Mouse (Mus musculus): Measurements from ENCODE around the gene Pcnp. TPM values are rescaled to one million over a fixed set of nuclear protein-coding genes. Genes with fewer than 3 reads are reported as not detected.

Pcnp gene
- total and polyA plus RNA-seq, 3 experiments, result 67.4 to 177 (median 154) TPM

DNA sequence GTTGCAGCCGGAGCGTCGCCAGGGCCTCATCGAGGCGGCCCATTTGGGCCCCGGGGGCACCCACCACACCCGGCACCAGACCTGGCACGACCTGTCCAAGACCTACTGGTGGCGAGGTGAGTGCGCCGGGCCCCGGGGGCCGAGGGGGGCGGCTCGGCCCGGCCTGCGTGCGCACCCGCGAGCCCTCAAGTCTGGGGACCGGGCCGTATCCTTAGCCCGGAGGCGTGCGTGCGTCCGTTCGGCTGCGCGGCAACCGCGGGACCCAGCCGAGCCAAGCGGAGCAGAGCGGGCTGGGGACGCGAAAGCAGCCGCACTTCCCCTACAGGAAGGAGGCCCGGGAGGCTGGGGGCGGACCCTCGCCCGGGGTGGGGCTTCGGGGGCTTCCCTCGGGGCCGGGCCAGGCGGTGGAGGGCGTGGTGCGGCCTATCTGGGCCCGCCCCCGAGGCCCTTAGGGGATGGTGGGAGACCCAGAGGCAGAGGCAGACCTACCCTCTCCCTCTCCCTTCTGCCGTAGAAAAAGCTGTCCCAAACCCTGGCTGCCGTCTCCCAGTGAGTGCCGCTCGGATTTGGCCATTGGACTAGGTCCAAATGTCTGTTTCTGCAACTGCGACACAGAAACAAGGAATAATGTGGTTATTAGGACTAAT, 55.2 kb downstream of the Pcnp start (continued):
- no peak for TF ChIP-seq PAX5 (IDR thresholded peaks at IDR 0.05; ENCODE audit: low read length)
- TF ChIP-seq BHLHE40 (IDR thresholded peaks at IDR 0.05; ENCODE audit: low read depth, low read length), result no peak
- no peak for TF ChIP-seq RAD21 (IDR thresholded peaks at IDR 0.05; ENCODE audit: low read depth, low read length)
- peak; percentile 85 for TF ChIP-seq UBTF (IDR thresholded peaks at IDR 0.05; ENCODE audit: low read depth, low read length)
- peak; percentile 69 for TF ChIP-seq POLR2A (IDR thresholded peaks at IDR 0.05; ENCODE audit: low read depth, low read length)
- 0 out of 2 replicates have a peak, but pooled peaks have one; percentile 17 for TF ChIP-seq TBP (conservative IDR thresholded peaks at IDR 0.05; ENCODE audit: low read depth, low read length)
- TF ChIP-seq CHD1 (IDR thresholded peaks at IDR 0.05; ENCODE audit: low read depth, low read length), result peak; percentile 14; the same call in 1 of the 2 replicates
- peak; percentile 52 for TF ChIP-seq MXI1 (IDR thresholded peaks at IDR 0.05; ENCODE audit: low read depth, low read length)
- TF ChIP-seq IRF4 (IDR thresholded peaks at IDR 0.05; ENCODE audit: low read depth, low read length), result peak; percentile 28; the same call in 1 of the 2 replicates
- TF ChIP-seq USF1 (IDR thresholded peaks at IDR 0.05; ENCODE audit: low read depth, low read length), result no peak
- peak; percentile 71 for TF ChIP-seq HCFC1 (IDR thresholded peaks at IDR 0.05; ENCODE audit: low read depth, low read length)
- TF ChIP-seq TCF12 (IDR thresholded peaks at IDR 0.05; ENCODE audit: low read depth, low read length), result peak; percentile 61
- peak; percentile 56 for TF ChIP-seq NRF1 (IDR thresholded peaks at IDR 0.05; ENCODE audit: low read depth, low read length)

DNA sequence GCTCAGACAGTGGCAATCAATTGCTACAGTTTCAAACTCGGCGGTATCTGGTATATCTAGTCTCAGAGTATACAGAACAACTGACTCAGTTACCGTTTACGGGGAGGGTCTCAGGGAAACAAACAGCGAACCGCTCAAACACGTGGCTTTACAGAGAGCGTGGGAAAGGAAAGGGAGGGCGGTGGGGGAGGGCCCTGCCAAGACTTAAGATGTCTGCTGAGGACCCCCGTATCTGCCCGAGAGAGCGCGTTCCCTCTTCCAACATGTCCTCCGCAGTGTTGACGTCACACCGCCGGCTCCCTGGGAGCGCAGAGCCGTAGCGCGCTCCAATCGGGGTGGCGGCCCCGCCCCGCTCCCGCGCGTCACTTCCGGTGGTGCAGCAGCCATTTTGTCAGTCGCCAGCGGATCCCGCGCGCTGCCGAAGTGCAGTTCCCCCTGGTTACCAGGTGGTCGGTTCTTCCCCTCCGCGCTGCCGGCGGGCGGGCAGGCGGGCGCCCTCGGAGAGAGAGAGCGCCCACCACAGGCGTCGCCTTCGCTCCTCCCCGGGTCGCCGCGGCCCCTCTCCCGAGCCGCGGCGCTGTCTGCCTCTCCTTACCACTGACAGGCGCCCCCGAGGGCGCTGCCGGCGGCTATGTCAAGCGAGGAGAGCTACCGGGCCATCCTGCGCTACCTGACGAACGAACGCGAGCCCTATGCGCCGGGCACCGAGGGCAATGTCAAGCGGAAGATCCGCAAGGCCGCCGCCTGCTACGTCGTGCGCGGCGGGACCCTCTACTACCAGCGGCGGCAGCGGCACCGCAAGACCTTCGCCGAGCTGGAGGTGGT, 55.9 kb downstream of the Pcnp start, which contains the start of gene Zbtb11:
TSS of gene Zbtb11 (plus strand) at position 453 of the 825 bp plus-strand sequence.
- Histone ChIP-seq H3K4me2 (ENCODE audit: insufficient read depth, low read depth, poor library complexity, severe bottlenecking) (peak within 1 kb of the TSS; percentile 82), H3K79me2 (replicated peaks; ENCODE audit: control insufficient read depth, extremely low read depth, insufficient read depth, poor library complexity, severe bottlenecking) (peaks cover 82% of the 10 kb centered on the region), H3K27me3 (replicated peaks) (no peaks in the 10 kb centered on the region), H3K27ac (ENCODE audit: insufficient read depth, low read depth) (peak within 1 kb of the TSS; percentile 83), H3K36me3 (replicated peaks in 1 of 2; ENCODE audit: control insufficient read depth in 1 of 2, insufficient read depth in 1 of 2, low read length in 1 of 2) (peaks cover 28 to 59% of the 10 kb centered on the region in 2 experiments), H3K4me1 (ENCODE audit: control insufficient read depth in 1 of 2, insufficient read depth in 2 of 2) (peaks cover 3 to 55% of the 10 kb centered on the region in 2 experiments), H3K9me3 (replicated peaks; ENCODE audit: low read length) (no peaks in the 10 kb centered on the region), H3K9ac (ENCODE audit: insufficient read depth, low read depth) (peak within 1 kb of the TSS; percentile 91), H3K4me3 (replicated peaks in 1 of 3; ENCODE audit: low read depth in 2 of 3, low read length in 2 of 3, poor library complexity in 1 of 3) (peak within 1 kb of the TSS; percentile 78 to 99 (median 98))
- dilution Hi-C loops (cut with MboI; ENCODE audit: extremely low pct_ligation_motif_present, extremely low pct_unique_long_range_greater_than_20kb, low sequenced_read_pairs) (no loop called here), in situ Hi-C loops (cut with MboI; ENCODE audit: low pct_ligation_motif_present, low pct_unique_long_range_greater_than_20kb, low sequenced_read_pairs) (loop anchor here (10.0 kb wide), 1 partner anchor 91 kb away; no protein-coding TSS in a partner anchor)
- DNase-seq (ENCODE audit: extremely low read depth), result peak; percentile 100
- TF ChIP-seq ZMIZ1 (IDR thresholded peaks at IDR 0.05; ENCODE audit: low read depth, low read length) (peak; percentile 88), USF2 (conservative IDR thresholded peaks at IDR 0.05; ENCODE audit: low read depth, low read length) (no peak), E2F4 (IDR thresholded peaks at IDR 0.05; ENCODE audit: insufficient replicate concordance, low read depth, low read length) (peak; percentile 37; the same call in 1 of the 2 replicates), USF1 (IDR thresholded peaks at IDR 0.05; ENCODE audit: low read depth, low read length) (peak; percentile 51; the same call in 1 of the 2 replicates), HCFC1 (IDR thresholded peaks at IDR 0.05; ENCODE audit: low read depth, low read length) (peak; percentile 92), EP300 (IDR thresholded peaks at IDR 0.05; ENCODE audit: low read length) (no peak), TCF12 (IDR thresholded peaks at IDR 0.05; ENCODE audit: low read depth, low read length) (peak; percentile 84), MAFK (IDR thresholded peaks at IDR 0.05; ENCODE audit: insufficient replicate concordance, low read length) (no peak), BHLHE40 (IDR thresholded peaks at IDR 0.05; ENCODE audit: low read depth, low read length) (peak; percentile 59), RCOR1 (conservative IDR thresholded peaks at IDR 0.05; ENCODE audit: low read depth, low read length) (peak; percentile 74; the same call in 1 of the 2 replicates), ELF1 (IDR thresholded peaks at IDR 0.05; ENCODE audit: low read depth, low read length) (peak; percentile 83), NRF1 (IDR thresholded peaks at IDR 0.05; ENCODE audit: low read depth, low read length) (peak; percentile 86), RAD21 (IDR thresholded peaks at IDR 0.05; ENCODE audit: low read depth, low read length) (no peak), JUN (IDR thresholded peaks at IDR 0.05; ENCODE audit: insufficient read depth, low read depth, low read length) (no peak), POLR2AphosphoS2 (IDR thresholded peaks at IDR 0.05; ENCODE audit: low read depth, low read length) (peak; percentile 97), SMC3 (IDR thresholded peaks at IDR 0.05; ENCODE audit: low read depth, low read length) (no peak), POLR2A (IDR thresholded peaks at IDR 0.05; ENCODE audit: low read depth, low read length) (peak; percentile 81; the same call in 1 of the 2 replicates), MYC (IDR thresholded peaks at IDR 0.05; ENCODE audit: low read depth, low read length) (peak; percentile 100), ZKSCAN1 (IDR thresholded peaks at IDR 0.05; ENCODE audit: borderline replicate concordance, low read depth, low read length) (no peak), KAT2A (IDR thresholded peaks at IDR 0.05; ENCODE audit: insufficient replicate concordance, low read length) (peak; percentile 90), CHD2 (IDR thresholded peaks at IDR 0.05; ENCODE audit: low read length) (peak; percentile 84), ZNF384 (IDR thresholded peaks at IDR 0.05; ENCODE audit: low read depth, low read length) (peak; percentile 31; the same call in 1 of the 2 replicates), SIN3A (IDR thresholded peaks at IDR 0.05; ENCODE audit: low read length) (peak; percentile 98), ZC3H11A (IDR thresholded peaks at IDR 0.05; ENCODE audit: low read depth, low read length) (no peak), IRF4 (IDR thresholded peaks at IDR 0.05; ENCODE audit: low read depth, low read length) (peak; percentile 81), MEF2A (IDR thresholded peaks at IDR 0.05; ENCODE audit: borderline replicate concordance, low read depth, low read length) (peak; percentile 82), CHD1 (IDR thresholded peaks at IDR 0.05; ENCODE audit: low read depth, low read length) (no peak), MAX (IDR thresholded peaks at IDR 0.05; ENCODE audit: low read length) (peak; percentile 100)
